Mouse (Mus musculus) G1E (cell line): ENCODE data around the gene Ntm.

Experiments
- CTCF ChIP-seq: IDR thresholded peaks from 2 replicates; pipeline ENCODE4 v1.5.1; 2012; ENCODE audit warnings: low read depth, low read length, inconsistent platforms, mixed read lengths
- GATA1 ChIP-seq: IDR thresholded peaks from 2 replicates; pipeline ENCODE4 v1.6.1; 2012; ENCODE audit warnings: borderline replicate concordance, low read length, inconsistent platforms, mixed read lengths

- no peak for TF ChIP-seq GATA1
- no peak for TF ChIP-seq CTCF
Measured at GRCm38 (mm10) chr9:29165731-29166130, 797.2 kb downstream of the Ntm start.
